Mouse (Mus musculus): ENCODE results near the gene Igfbp6. TPM values are rescaled to one million over a fixed set of nuclear protein-coding genes. Genes with fewer than 3 reads are reported as not detected.
"Not testable (repeated sequence)": the region's sequence is repeated elsewhere in the genome, so short reads cannot be mapped to it uniquely, and the experiment has no call there.

Igfbp6 gene
- polyA plus RNA-seq, 1 experiment from 2014 or later = 33.0 TPM

GRCm38 (mm10) chr15:102149561-102149960, 5.4 kb downstream of the Igfbp6 start:
- H3K9me3 ChIP-seq (ENCODE audit: low read length) = no peaks in the 10 kb centered on the region
- WGBS = 65% methylated on average over 4 of the region's 4 CpGs
- H3K4me2 ChIP-seq (replicated peaks; ENCODE audit: low read depth, low read length) = no peak overlapping the region
- H3K4me3 ChIP-seq (ENCODE audit: low read length) = no peak overlapping the region
- ATAC-seq (ENCODE audit: low FRiP score, low TSS enrichment) = no peak
- H3K9ac ChIP-seq (replicated peaks; ENCODE audit: low read length) = no peak overlapping the region
- H3K27me3 ChIP-seq (ENCODE audit: insufficient read depth, low read length) = peaks cover 16% of the 10 kb centered on the region
- no peaks in the 10 kb centered on the region for H3K36me3 ChIP-seq (ENCODE audit: insufficient read depth, low read length)
- H3K4me1 ChIP-seq (ENCODE audit: insufficient read depth, low read length) = peaks cover 29% of the 10 kb centered on the region
- H3K27ac ChIP-seq (ENCODE audit: low read length) = no peak overlapping the region

GRCm38 (mm10) chr15:102150301-102151135, 6.4 kb downstream of the Igfbp6 start, which contains the start of gene Soat2:
Gene Soat2 (plus strand): TSS chr15:102150526.
- Histone ChIP-seq H3K9me3 (ENCODE audit: low read length) (no peaks in the 10 kb centered on the region), H3K9ac (replicated peaks; ENCODE audit: low read length) (0 out of 2 replicates have a peak within 1 kb of the TSS, but pooled peaks have one; percentile 1), H3K4me3 (ENCODE audit: low read length) (no peak within 1 kb of the TSS), H3K36me3 (ENCODE audit: insufficient read depth, low read length) (no peaks in the 10 kb centered on the region), H3K4me1 (ENCODE audit: insufficient read depth, low read length) (peaks cover 22% of the 10 kb centered on the region), H3K4me2 (replicated peaks; ENCODE audit: low read depth, low read length) (peak within 1 kb of the TSS; percentile 17), H3K27me3 (ENCODE audit: insufficient read depth, low read length) (peaks cover 7% of the 10 kb centered on the region), H3K27ac (ENCODE audit: low read length) (no peak within 1 kb of the TSS)
- 38% methylated on average over 20 of the region's 20 CpGs for WGBS
- ATAC-seq (ENCODE audit: low FRiP score, low TSS enrichment) = no peak

GRCm38 (mm10) chr15:102152646-102153045, 8.5 kb downstream of the Igfbp6 start:
- H3K9ac ChIP-seq (replicated peaks; ENCODE audit: low read length) = no peak overlapping the region
- no peak overlapping the region for H3K27ac ChIP-seq (ENCODE audit: low read length)
- no peaks in the 10 kb centered on the region for H3K9me3 ChIP-seq (ENCODE audit: low read length)
- H3K4me3 ChIP-seq (ENCODE audit: low read length) = no peak overlapping the region
- no peaks in the 10 kb centered on the region for H3K27me3 ChIP-seq (ENCODE audit: insufficient read depth, low read length)
- no peaks in the 10 kb centered on the region for H3K36me3 ChIP-seq (ENCODE audit: insufficient read depth, low read length)
- no peak overlapping the region for H3K4me2 ChIP-seq (replicated peaks; ENCODE audit: low read depth, low read length)
- peaks cover 26% of the 10 kb centered on the region for H3K4me1 ChIP-seq (ENCODE audit: insufficient read depth, low read length)
- ATAC-seq (ENCODE audit: low FRiP score, low TSS enrichment) = no peak
- 34% methylated on average over 4 of the region's 4 CpGs for WGBS

- not testable (repeated sequence) for H3K27ac ChIP-seq (ENCODE audit: low read length); H3K4me3 ChIP-seq (ENCODE audit: low read length); H3K36me3 ChIP-seq (ENCODE audit: insufficient read depth, low read length); ATAC-seq (ENCODE audit: low FRiP score, low TSS enrichment); H3K27me3 ChIP-seq (ENCODE audit: insufficient read depth, low read length); H3K9ac ChIP-seq (replicated peaks; ENCODE audit: low read length); H3K4me2 ChIP-seq (replicated peaks; ENCODE audit: low read depth, low read length); H3K9me3 ChIP-seq (ENCODE audit: low read length)
- 85% methylated on average over 6 of the region's 6 CpGs for WGBS
- H3K4me1 ChIP-seq (ENCODE audit: insufficient read depth, low read length) = peaks cover 20% of the 10 kb centered on the region
Measured at GRCm38 (mm10) chr15:102155006-102155405, 10.8 kb downstream of the Igfbp6 start.

- no peak overlapping the region for H3K4me3 ChIP-seq (ENCODE audit: low read length)
- H3K4me2 ChIP-seq (replicated peaks; ENCODE audit: low read depth, low read length) = no peak overlapping the region
- no peaks in the 10 kb centered on the region for H3K9me3 ChIP-seq (ENCODE audit: low read length)
- ATAC-seq (ENCODE audit: low FRiP score, low TSS enrichment) = no peak
- no peaks in the 10 kb centered on the region for H3K36me3 ChIP-seq (ENCODE audit: insufficient read depth, low read length)
- H3K27me3 ChIP-seq (ENCODE audit: insufficient read depth, low read length) = no peaks in the 10 kb centered on the region
- WGBS = 44% methylated on average over 20 of the region's 20 CpGs
- H3K9ac ChIP-seq (replicated peaks; ENCODE audit: low read length) = no peak overlapping the region; the same call in 1 of the 2 replicates
- H3K27ac ChIP-seq (ENCODE audit: low read length) = no peak overlapping the region
- H3K4me1 ChIP-seq (ENCODE audit: insufficient read depth, low read length) = peaks cover 8% of the 10 kb centered on the region; the same call in 1 of the 2 replicates
Measured at GRCm38 (mm10) chr15:102156836-102157235, 12.7 kb downstream of the Igfbp6 start.

- H3K27ac ChIP-seq (ENCODE audit: low read length) = no peak overlapping the region
- H3K27me3 ChIP-seq (ENCODE audit: insufficient read depth, low read length) = no peaks in the 10 kb centered on the region
- H3K4me1 ChIP-seq (ENCODE audit: insufficient read depth, low read length) = peaks cover 10% of the 10 kb centered on the region; the same call in 1 of the 2 replicates
- WGBS = 65% methylated on average over 27 of the region's 27 CpGs
- no peak overlapping the region for H3K4me3 ChIP-seq (ENCODE audit: low read length)
- H3K36me3 ChIP-seq (ENCODE audit: insufficient read depth, low read length) = no peaks in the 10 kb centered on the region
- ATAC-seq (ENCODE audit: low FRiP score, low TSS enrichment) = no peak
- no peak overlapping the region for H3K9ac ChIP-seq (replicated peaks; ENCODE audit: low read length)
- H3K9me3 ChIP-seq (ENCODE audit: low read length) = no peaks in the 10 kb centered on the region
- H3K4me2 ChIP-seq (replicated peaks; ENCODE audit: low read depth, low read length) = no peak overlapping the region
Measured at GRCm38 (mm10) chr15:102160415-102161060, 16.4 kb downstream of the Igfbp6 start.

- 66% methylated on average over 3 of the region's 3 CpGs for whole genome bisulfite sequencing
- H3K4me3 ChIP-seq (ENCODE audit: low read length) = no peak overlapping the region
- H3K9ac ChIP-seq (replicated peaks; ENCODE audit: low read length) = no peak overlapping the region
- no peaks in the 10 kb centered on the region for H3K36me3 ChIP-seq (ENCODE audit: insufficient read depth, low read length)
- no peak overlapping the region for H3K27ac ChIP-seq (ENCODE audit: low read length)
- H3K4me2 ChIP-seq (replicated peaks; ENCODE audit: low read depth, low read length) = no peak overlapping the region
- no peaks in the 10 kb centered on the region for H3K9me3 ChIP-seq (ENCODE audit: low read length)
- no peaks in the 10 kb centered on the region for H3K27me3 ChIP-seq (ENCODE audit: insufficient read depth, low read length)
- no peak for ATAC-seq (ENCODE audit: low FRiP score, low TSS enrichment)
- H3K4me1 ChIP-seq (ENCODE audit: insufficient read depth, low read length) = peaks cover 25% of the 10 kb centered on the region
Measured at GRCm38 (mm10) chr15:102163900-102164693, 19.9 kb downstream of the Igfbp6 start.

GRCm38 (mm10) chr15:102165468-102166100, 21.4 kb downstream of the Igfbp6 start:
- Histone ChIP-seq H3K4me3 (ENCODE audit: low read length) (no peak overlapping the region), H3K9me3 (ENCODE audit: low read length) (no peaks in the 10 kb centered on the region), H3K4me1 (ENCODE audit: insufficient read depth, low read length) (peaks cover 30% of the 10 kb centered on the region)

GRCm38 (mm10) chr15:102167620-102168021, 23.5 kb downstream of the Igfbp6 start:
- Histone ChIP-seq H3K36me3 (ENCODE audit: insufficient read depth, low read length) (no peaks in the 10 kb centered on the region), H3K27ac (ENCODE audit: low read length) (peak overlapping the region; percentile 54; the same call in 1 of the 2 replicates), H3K9ac (replicated peaks; ENCODE audit: low read length) (no peak overlapping the region), H3K4me2 (replicated peaks; ENCODE audit: low read depth, low read length) (no peak overlapping the region), H3K9me3 (ENCODE audit: low read length) (no peaks in the 10 kb centered on the region), H3K4me3 (ENCODE audit: low read length) (no peak overlapping the region), H3K27me3 (ENCODE audit: insufficient read depth, low read length) (no peaks in the 10 kb centered on the region), H3K4me1 (ENCODE audit: insufficient read depth, low read length) (peaks cover 30% of the 10 kb centered on the region)
- ATAC-seq (ENCODE audit: low FRiP score, low TSS enrichment) = peak; percentile 83
- WGBS = 13% methylated on average over 6 of the region's 6 CpGs

More at GRCm38 (mm10) chr15:102165468-102166100, 21.4 kb downstream of the Igfbp6 start:
- no peak overlapping the region for H3K27ac ChIP-seq (ENCODE audit: low read length)
- no peak overlapping the region for H3K4me2 ChIP-seq (replicated peaks; ENCODE audit: low read depth, low read length)
- H3K36me3 ChIP-seq (ENCODE audit: insufficient read depth, low read length) = no peaks in the 10 kb centered on the region
- H3K27me3 ChIP-seq (ENCODE audit: insufficient read depth, low read length) = no peaks in the 10 kb centered on the region
- 26% methylated on average over 6 of the region's 6 CpGs for WGBS
- no peak for ATAC-seq (ENCODE audit: low FRiP score, low TSS enrichment)
- H3K9ac ChIP-seq (replicated peaks; ENCODE audit: low read length) = no peak overlapping the region

Measured in kidney, embryonic 16.5 days (tissue).